Mouse (Mus musculus) ES-E14 (cell line): Measurements from ENCODE around the gene Fahd1.

Experiments used
- CHD2 ChIP-seq: IDR thresholded peaks from 2 replicates; pipeline ENCODE4 v1.6.1; 2014; ENCODE audit warnings: mild to moderate bottlenecking, low read depth, low read length, inconsistent platforms
- HCFC1 ChIP-seq: IDR thresholded peaks from 2 replicates; pipeline ENCODE4 v1.6.1; 2012; ENCODE audit warnings: low read length, inconsistent platforms, borderline replicate concordance; ENCODE audit not compliant: insufficient read depth
- MAFK ChIP-seq: IDR thresholded peaks from 2 replicates; pipeline ENCODE4 v1.6.1; 2014; ENCODE audit warnings: mild to moderate bottlenecking, low read depth, low read length, inconsistent platforms; ENCODE audit not compliant: insufficient read depth
- ZC3H11A ChIP-seq: IDR thresholded peaks from 2 replicates; pipeline ENCODE4 v1.6.1; 2012; ENCODE audit warnings: low read depth, mild to moderate bottlenecking, inconsistent platforms, low read length, borderline replicate concordance
- ZNF384 ChIP-seq: IDR thresholded peaks from 2 replicates; pipeline ENCODE4 v1.6.1; 2012; ENCODE audit warnings: low read depth, low read length, inconsistent platforms

DNA sequence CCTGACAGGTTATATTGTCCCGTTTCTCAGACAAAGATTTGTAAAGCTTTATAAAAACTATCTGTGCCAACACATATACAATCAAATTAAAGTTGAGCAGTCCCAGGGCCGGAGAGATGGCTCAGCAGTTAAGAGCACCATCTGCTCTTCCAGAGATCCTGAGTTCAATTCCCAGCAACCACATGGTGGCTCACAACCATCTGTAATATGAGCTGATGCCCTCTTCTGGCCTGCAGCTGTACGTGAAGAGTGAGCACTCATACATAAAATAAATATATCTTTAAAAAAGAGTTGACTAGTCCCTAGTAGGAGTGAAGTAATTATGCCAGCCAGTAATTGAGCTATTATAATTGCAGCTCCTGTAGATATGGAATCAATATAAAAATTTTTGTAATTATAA, 49.6 kb downstream of the Fahd1 start:
- TF ChIP-seq HCFC1, result no peak
- TF ChIP-seq ZC3H11A, result no peak
- no peak for TF ChIP-seq MAFK
- no peak for TF ChIP-seq ZNF384
- TF ChIP-seq CHD2, result no peak
